Mouse (Mus musculus): Measurements from ENCODE around the gene Fzd1.

Gene Fzd1

GRCm38 (mm10) chr5:4757902-4758301 lies at the start of gene Fzd1:
TSS of gene Fzd1 (minus strand) at chr5:4758035.
- WGBS, result under 1% methylated on average over 29 of the region's 33 CpGs

- 94% methylated on average over 4 of the region's 4 CpGs for WGBS
These were observed 47.4 kb upstream of the Fzd1 start for GRCm38 (mm10) chr5:4805228-4805627.

DNA sequence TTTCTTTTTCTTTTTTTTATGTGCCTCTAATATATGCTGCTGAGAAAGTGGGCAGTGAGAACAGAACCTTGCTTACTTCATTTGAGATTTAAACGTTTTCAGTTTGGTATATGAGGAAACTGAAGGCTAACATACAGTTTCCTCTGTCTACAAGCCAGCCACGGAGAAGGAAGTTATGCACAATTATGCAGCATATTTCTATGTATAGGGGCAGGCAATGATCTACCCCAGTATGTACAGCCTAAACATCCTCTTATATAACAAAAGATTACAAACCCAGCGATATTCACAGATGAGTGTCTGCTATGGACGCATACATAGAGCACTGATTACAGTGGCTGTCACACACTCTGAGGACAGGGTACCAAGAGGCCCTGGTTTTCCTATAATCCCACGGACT lies 45.9 kb upstream of the Fzd1 start:
- WGBS, result 45% methylated on average over 5 of the region's 5 CpGs

GRCm38 (mm10) chr5:4801096-4801850 lies 43.4 kb upstream of the Fzd1 start:
- 53% methylated on average over 8 of the region's 8 CpGs for WGBS

DNA sequence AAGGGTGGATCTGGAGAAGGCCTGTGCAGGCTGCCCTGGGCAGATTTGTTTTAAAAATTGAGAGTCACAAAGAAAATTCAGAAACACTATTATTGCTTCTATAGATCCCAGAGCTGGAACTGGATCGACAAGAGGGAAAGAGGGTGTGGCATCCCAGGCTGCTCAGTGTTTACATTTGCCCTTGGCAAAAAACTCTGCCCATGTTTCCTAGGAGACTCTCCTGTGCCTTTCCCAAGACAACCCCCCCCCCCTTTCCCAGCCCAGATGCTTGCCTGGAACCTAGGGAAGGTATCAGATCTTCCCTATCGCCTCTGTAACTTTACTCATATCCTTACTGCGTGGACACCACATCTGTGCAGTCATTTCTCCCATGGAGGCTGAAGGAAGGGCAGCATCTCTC lies 33.4 kb upstream of the Fzd1 start:
- 76% methylated on average over 3 of the region's 3 CpGs for WGBS

DNA sequence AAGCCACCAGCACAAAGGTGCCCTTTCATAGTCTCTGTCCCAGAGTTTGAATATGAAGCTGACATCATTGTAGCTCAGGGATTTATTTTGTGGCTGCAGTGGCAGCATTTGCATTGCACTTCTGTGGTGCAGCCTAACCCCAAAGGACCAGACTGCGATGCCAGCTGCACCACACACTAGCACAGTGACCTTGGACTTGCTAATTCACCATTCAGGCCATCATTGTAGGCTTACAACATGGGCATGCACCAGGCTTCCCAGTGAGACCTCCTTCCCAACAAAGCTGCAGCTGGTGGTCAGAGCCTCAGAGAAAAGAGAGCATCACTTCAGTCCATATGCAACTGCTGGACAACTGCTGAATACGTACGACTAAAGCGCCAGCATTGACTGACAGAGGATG lies 32.4 kb upstream of the Fzd1 start:
- WGBS, result 74% methylated on average over 4 of the region's 4 CpGs

DNA sequence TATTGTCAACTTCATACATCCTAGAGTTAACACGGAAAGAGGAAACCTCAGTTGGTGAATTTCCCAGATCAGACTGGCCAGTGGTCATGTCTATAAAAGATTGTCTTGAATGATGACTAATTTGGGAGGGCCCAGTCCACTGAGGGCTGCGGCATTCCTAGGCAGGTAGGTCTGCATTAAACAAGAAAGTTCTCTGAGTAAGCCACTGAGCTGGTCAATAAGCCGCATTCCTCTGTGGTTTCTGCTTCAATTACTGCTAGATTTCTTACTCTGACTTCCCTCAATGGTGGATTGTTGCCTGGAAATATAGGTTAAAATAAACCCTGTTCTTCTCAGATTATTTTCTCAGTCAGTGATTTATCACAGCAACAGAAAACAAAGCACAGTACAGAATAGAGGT lies 30.6 kb upstream of the Fzd1 start:
- WGBS, result 89% methylated on average over 3 of the region's 3 CpGs

- WGBS, result 83% methylated on average over 3 of the region's 3 CpGs
These were observed 29.0 kb upstream of the Fzd1 start for GRCm38 (mm10) chr5:4786816-4787215.

GRCm38 (mm10) chr5:4778274-4778673 lies 20.4 kb upstream of the Fzd1 start:
- WGBS, result 73% methylated on average over 3 of the region's 3 CpGs

DNA sequence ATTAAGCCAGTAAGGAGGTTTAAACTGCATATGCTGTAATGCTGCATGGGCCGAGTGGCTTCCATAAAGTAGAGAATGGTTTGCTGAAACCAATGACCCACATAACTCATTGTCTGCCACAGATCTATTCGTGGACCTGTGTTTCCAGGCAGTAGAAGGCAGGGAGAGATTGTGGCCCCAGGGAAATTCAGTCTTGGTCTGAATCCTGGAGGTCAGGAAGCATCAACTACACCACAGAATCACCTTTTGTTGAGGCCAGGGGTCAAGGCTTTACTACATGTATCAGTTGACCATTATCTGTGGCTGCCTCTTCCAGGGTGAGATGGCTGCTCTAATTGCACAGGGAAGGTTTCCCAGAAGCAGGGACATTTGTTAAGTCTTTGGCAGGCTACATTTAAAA lies 18.7 kb upstream of the Fzd1 start:
- WGBS, result 71% methylated on average over 2 of the region's 2 CpGs

DNA sequence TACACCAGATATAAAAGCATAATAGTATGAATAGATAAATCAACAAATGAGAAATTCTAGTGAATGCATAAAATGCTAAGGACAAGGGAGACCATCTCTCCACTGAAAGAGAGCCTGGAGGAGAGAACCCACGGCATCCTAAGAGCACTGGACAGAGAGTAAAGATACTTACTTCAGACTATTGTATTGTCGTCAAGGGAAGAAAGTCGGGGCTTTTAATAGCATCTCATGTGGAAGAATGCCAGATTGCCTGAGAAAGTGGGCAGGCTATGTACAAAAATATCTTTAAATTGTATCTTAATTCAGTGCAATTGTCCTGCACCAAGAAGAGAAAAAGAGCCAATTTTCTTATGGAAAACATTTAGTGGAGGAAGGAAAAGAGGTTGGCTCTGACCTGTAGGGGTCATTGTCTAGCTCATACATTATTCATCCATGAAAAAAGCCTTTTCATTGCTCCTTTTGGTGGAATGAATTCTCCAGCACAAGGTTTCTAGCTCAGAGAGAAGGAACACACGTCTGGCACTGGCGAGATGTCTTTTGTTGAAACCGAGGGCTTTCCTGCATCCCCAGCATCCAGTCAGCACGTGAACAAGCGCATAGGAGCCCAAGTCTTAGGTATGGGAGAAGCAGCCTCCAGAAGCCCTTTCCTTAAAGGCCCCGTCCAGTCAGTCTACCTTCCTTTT lies 15.4 kb upstream of the Fzd1 start:
- WGBS, result 41% methylated on average over 9 of the region's 9 CpGs

DNA sequence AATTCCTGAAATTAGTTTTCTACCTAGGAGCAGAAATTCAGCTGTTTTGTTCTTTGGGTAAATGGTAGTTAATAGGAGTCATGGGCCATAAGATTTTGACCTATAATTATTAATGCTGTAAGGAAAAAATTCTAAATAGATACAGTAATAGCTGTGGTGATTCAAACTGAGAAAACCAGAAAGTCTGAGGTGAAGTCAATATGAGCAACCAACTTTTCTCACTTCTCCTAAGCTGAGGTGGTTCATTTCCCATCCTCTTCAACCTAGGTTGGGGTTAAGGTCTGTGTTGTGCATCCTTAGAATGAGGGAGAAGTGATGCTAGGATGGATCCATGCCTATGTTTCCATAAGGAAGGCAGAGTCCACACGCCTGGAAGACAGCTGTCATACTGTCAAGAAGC lies 12.8 kb upstream of the Fzd1 start:
- 95% methylated on average over 1 of the region's 1 CpGs for WGBS

DNA sequence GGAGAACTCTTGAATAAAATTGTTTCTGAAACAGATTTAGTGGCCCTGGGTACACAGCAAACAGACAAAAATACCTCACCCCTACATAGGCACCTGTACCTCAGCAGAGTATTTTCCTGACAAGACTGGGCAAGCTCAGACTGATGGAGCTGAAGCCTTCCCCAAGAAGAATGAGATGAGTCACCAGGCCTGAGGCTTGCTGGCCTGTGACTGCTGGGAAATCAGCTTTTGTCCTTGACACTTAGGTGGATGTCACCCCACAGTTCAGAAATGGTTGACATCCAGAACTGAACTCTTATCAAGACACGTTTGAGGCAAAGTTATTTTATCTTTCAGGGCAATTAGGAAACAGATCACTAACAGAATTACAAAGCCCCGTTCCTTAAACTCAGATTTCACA lies 10.1 kb upstream of the Fzd1 start:
- WGBS, result 83% methylated on average over 2 of the region's 2 CpGs

GRCm38 (mm10) chr5:4766719-4767118 lies 8.9 kb upstream of the Fzd1 start:
- WGBS, result 83% methylated on average over 5 of the region's 5 CpGs

- 5% methylated on average over 23 of the region's 23 CpGs for WGBS
These were observed 671 bp upstream of the Fzd1 start for GRCm38 (mm10) chr5:4758331-4759080.

DNA sequence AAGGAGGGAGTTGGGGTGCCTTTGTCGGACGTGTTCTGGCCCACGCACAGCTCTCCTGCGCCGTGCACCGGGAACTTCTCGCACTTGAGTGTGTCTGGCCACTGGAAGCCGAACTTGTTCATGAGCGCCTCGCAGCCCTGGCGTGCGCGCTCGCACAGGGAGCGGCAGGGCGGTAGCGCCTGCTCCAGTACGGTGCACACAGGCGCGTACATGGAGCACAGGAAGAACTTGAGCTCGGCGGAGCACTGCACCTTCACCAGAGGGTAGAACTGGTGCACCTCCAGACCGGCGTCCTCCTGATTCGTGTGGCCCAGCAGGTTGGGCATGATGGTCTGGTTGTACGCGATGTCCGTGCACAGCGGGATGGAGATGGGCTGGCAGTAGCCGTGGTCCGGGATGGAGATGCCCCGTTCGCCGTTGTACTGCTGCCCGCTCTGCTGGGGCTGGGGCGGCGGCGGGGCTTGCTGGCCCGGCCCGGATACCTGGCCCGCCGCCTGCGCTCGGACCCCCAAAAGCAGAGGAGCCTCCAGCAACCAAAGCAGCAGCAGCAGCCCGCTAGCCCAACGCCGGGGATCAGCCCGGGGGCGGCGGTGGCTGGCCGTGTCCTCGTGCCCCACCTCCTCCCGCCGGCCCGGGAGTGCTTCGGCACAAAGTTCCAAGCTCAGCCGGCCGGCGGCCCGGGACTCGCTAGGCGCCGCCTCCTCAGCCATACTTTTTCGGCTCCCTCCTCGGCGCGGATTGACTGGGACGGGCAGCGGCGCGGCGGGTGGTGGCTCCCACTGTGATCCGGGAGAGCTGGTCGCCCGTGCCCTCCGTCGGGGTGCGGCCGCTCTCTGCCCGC lies 744 bp downstream of the Fzd1 start:
- WGBS, result under 1% methylated on average over 79 of the region's 80 CpGs

DNA sequence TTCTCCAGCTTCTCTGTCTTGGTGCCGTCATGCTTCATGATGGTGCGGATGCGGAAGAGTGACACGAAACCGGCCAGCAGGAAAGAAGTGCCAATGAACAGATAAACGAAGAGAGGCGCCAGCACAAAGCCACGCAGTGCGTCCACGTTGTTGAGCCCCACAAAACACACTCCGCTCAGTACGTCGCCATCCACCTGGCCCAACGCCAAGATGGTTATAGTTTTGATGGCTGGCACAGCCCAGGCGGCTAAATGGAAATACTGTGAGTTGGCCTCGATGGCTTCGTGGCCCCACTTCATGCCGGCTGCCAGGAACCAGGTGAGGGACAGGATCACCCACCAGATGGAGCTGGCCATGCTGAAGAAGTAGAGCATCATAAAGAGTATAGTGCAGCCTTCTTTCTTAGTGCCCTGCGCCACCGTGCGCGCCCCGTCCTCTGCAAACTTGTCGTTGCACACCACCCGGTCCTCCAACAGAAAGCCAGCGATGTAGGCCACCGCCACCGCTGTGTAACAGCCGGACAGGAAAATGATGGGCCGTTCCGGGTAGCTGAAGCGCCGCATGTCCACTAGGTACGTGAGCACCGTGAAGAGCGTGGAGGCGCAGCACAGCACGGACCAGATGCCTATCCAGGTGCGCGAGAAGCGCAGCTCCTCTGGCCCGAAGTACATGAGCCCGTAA lies 1.7 kb downstream of the Fzd1 start:
- 16% methylated on average over 43 of the region's 43 CpGs for whole genome bisulfite sequencing

- 70% methylated on average over 11 of the region's 11 CpGs for WGBS
These were observed 2.5 kb downstream of the Fzd1 start for GRCm38 (mm10) chr5:4755326-4755725.

GRCm38 (mm10) chr5:4754701-4755281 lies 3.0 kb downstream of the Fzd1 start:
- 55% methylated on average over 9 of the region's 9 CpGs for WGBS

GRCm38 (mm10) chr5:4753161-4753560 lies 4.7 kb downstream of the Fzd1 start:
- 86% methylated on average over 5 of the region's 5 CpGs for WGBS

DNA sequence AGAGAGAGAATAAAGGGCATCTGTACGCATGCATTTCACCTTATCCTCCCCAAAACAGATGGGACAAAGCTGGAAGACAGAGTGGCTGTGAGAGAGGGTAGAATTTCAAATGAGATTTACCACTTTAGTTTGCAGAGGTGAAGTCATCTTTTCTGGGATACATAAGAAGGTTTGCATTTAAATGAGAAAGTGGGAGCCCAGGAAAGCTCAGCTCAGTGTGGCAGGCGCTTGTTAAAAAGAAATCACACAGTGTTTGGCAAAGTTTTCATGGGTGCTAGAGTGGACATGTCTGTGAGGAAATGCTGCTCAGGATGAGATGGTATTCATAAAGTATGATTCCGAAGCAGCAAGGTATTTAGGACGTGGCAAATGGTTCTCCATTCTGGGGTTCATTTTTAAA lies 15.1 kb downstream of the Fzd1 start:
- WGBS, result 52% methylated on average over 4 of the region's 4 CpGs
